Mouse (Mus musculus) small intestine, adult 2 months (tissue): ENCODE results near the gene Atg9a. TPM values are rescaled to one million over a fixed set of nuclear protein-coding genes. Genes with fewer than 3 reads are reported as not detected.
A peak's percentile ranks its signal among the peaks of the same experiment; 100 is the strongest.

Experiments
- H3K27ac ChIP-seq: fragments of 200-500 bp; 2 replicates; pipeline ENCODE4 v1.5.1; 2012; ENCODE audit warnings: low read depth, low read length, control low read depth, inconsistent platforms; ENCODE audit not compliant: insufficient read depth
- H3K27me3 ChIP-seq: fragments of 200-500 bp; 2 replicates; pipeline ENCODE4 v1.6.1; 2012; ENCODE audit warnings: mild to moderate bottlenecking, moderate library complexity, low read length, inconsistent platforms; ENCODE audit not compliant: control insufficient read depth, insufficient read depth
- H3K36me3 ChIP-seq: fragments of 200-500 bp; 2 replicates; pipeline ENCODE4 v1.6.1; 2012; ENCODE audit warnings: mild to moderate bottlenecking, low read length, control low read depth, inconsistent platforms; ENCODE audit not compliant: control insufficient read depth, insufficient read depth
- H3K4me1 ChIP-seq: fragments of 200-500 bp; 2 replicates; pipeline ENCODE4 v1.6.1; 2012; ENCODE audit warnings: low read length, inconsistent platforms, mixed read lengths; ENCODE audit not compliant: control insufficient read depth, insufficient read depth, insufficient read length
- H3K4me3 ChIP-seq: fragments of 200-500 bp; 2 replicates; pipeline ENCODE4 v1.5.1; 2012; ENCODE audit warnings: low read depth, mild to moderate bottlenecking, control low read depth, inconsistent platforms, low read length, moderate library complexity
- CTCF ChIP-seq: fragments of 200-500 bp; IDR thresholded peaks from 2 replicates; pipeline ENCODE4 v1.5.1; 2012; ENCODE audit warnings: low read depth, mild to moderate bottlenecking, control low read depth, inconsistent platforms, low read length, moderate library complexity, mixed read lengths; ENCODE audit not compliant: insufficient replicate concordance, insufficient read length; ENCODE audit errors: extremely low read depth
- POLR2A ChIP-seq: fragments of 200-500 bp; IDR thresholded peaks from 2 replicates; pipeline ENCODE4 v1.6.1; 2012; ENCODE audit warnings: low read depth, mild to moderate bottlenecking, control low read depth, inconsistent platforms, low read length, moderate library complexity
- WGBS: fragments of 180-500 bp; shearing (Covaris S2); methylation state at CpG from one replicate; pipeline ENCODE4 v1.1.7; 2018; 5-methylcytosine and 5-hydroxymethylcytosine counted together
- polyA plus RNA-seq: library from polyadenylated mRNA; depleted of rRNA; stranded (reverse); fragments of >200 nt; gene quantifications from 2 replicates; pipeline ENCODE4 v1.2.3, GENCODE M21; 2012

The Atg9a gene
- polyA plus RNA-seq, 1 experiment, result 148 TPM

- H3K36me3 ChIP-seq, result peaks cover 18% of the 10 kb centered on the region
- 21% methylated on average over 34 of the region's 34 CpGs for WGBS
- H3K4me1 ChIP-seq, result peaks cover 26% of the 10 kb centered on the region
- H3K4me3 ChIP-seq, result peak overlapping the region; percentile 60
- peak overlapping the region; percentile 19; the same call in 1 of the 2 replicates for H3K27ac ChIP-seq
- TF ChIP-seq CTCF (no peak), POLR2A (no peak)
- H3K27me3 ChIP-seq, result no peaks in the 10 kb centered on the region
Observed at GRCm38 (mm10) chr1:75208967-75209678, 17.1 kb upstream of the Atg9a start.

GRCm38 (mm10) chr1:75201236-75201635 lies 9.2 kb upstream of the Atg9a start:
- Histone ChIP-seq H3K4me1 (peaks cover 10% of the 10 kb centered on the region; the same call in 1 of the 2 replicates), H3K4me3 (no peak overlapping the region), H3K27ac (peak overlapping the region; percentile 87), H3K27me3 (no peaks in the 10 kb centered on the region), H3K36me3 (peaks cover 32% of the 10 kb centered on the region)
- TF ChIP-seq POLR2A, result no peak
- TF ChIP-seq CTCF, result no peak
- WGBS, result 36% methylated on average over 1 of the region's 1 CpGs

GRCm38 (mm10) chr1:75192452-75192851 lies 456 bp upstream of the Atg9a start:
- Histone ChIP-seq H3K36me3 (peaks cover 29% of the 10 kb centered on the region), H3K27ac (peak overlapping the region; percentile 97), H3K4me1 (peaks cover 9% of the 10 kb centered on the region), H3K4me3 (peak overlapping the region; percentile 78), H3K27me3 (no peaks in the 10 kb centered on the region)
- under 1% methylated on average over 19 of the region's 19 CpGs for WGBS
- no peak for TF ChIP-seq CTCF
- TF ChIP-seq POLR2A, result no peak; the same call in 1 of the 2 replicates

- H3K27ac ChIP-seq, result no peak overlapping the region
- TF ChIP-seq POLR2A (no peak), CTCF (no peak)
- peaks cover 27% of the 10 kb centered on the region for H3K36me3 ChIP-seq
- 37% methylated on average over 5 of the region's 5 CpGs for WGBS
- peaks cover 9% of the 10 kb centered on the region for H3K4me1 ChIP-seq
- peak overlapping the region; percentile 78 for H3K4me3 ChIP-seq
- H3K27me3 ChIP-seq, result no peaks in the 10 kb centered on the region
Observed at GRCm38 (mm10) chr1:75191258-75191621, 756 bp downstream of the Atg9a start.

GRCm38 (mm10) chr1:75190577-75190976 lies 1.4 kb downstream of the Atg9a start:
- Histone ChIP-seq H3K4me3 (no peak overlapping the region), H3K27ac (no peak overlapping the region)
- 41% methylated on average over 2 of the region's 2 CpGs for WGBS

DNA sequence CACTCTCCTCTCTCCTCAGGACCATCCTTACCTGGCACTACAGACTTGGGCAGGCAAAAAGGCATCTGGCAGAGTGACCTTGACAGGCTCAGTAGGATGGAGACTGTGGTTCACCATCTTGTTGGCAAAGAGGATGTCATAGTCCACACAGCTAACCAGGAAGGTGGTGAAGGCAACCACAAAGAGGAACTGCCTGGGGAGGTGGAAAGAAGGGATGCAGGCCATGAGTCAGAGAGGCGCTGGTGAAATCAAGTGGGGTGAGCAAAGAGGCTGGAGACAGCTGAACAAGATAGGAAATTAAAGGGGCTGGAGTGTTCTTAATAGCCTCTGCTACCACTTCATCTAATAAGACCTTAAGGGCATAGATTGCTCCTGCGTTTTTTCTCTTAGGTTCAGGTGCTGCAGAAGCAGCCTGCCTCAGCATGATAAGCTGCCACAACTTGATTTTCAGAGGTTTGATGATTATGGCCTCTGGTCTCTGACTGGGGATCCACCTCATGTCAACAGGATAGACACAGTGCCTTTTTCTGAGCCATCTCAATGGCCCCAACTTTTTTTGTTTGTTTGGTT lies 4.0 kb downstream of the Atg9a start:
- Histone ChIP-seq H3K36me3 (peaks cover 47% of the 10 kb centered on the region), H3K27me3 (no peaks in the 10 kb centered on the region), H3K27ac (no peak overlapping the region), H3K4me1 (peaks cover 6% of the 10 kb centered on the region), H3K4me3 (no peak overlapping the region)
- no peak for TF ChIP-seq POLR2A
- TF ChIP-seq CTCF, result no peak
- WGBS, result 91% methylated on average over 2 of the region's 2 CpGs

More at GRCm38 (mm10) chr1:75190577-75190976, 1.4 kb downstream of the Atg9a start:
- TF ChIP-seq POLR2A (no peak), CTCF (no peak)
- Histone ChIP-seq H3K27me3 (no peaks in the 10 kb centered on the region), H3K4me1 (peaks cover 9% of the 10 kb centered on the region), H3K36me3 (peaks cover 27% of the 10 kb centered on the region)

DNA sequence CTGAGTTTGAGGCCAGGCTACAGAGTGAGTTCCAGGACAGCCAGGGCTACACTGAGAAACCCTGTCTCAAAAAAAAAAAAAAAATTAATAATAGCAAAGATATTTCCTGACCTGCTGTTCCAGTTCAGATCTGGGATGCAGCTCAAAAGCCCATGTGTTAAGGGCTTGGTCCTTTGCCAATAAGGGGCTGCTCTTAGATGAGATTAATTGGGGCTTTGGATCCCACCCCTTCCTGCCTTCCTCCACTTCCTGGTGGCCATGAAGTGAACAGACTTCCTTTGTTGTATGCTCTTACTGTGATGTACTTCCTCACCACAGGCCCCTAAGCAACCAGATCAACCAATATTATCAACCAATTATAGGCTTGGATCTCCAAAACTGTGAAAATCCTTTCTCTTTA lies 4.9 kb downstream of the Atg9a start:
- no peak for TF ChIP-seq CTCF
- no peak for TF ChIP-seq POLR2A
- Histone ChIP-seq H3K27ac (no peak overlapping the region), H3K36me3 (peaks cover 55% of the 10 kb centered on the region), H3K4me3 (no peak overlapping the region), H3K4me1 (peaks cover 6% of the 10 kb centered on the region), H3K27me3 (no peaks in the 10 kb centered on the region)
